Mouse (Mus musculus): ENCODE results near the gene Hoxa4. TPM values are rescaled to one million over a fixed set of nuclear protein-coding genes. Genes with fewer than 3 reads are reported as not detected.

Gene Hoxa4
- total RNA-seq, 2 experiments from 2014 or later, result 7.5 to 8.5 TPM

GRCm38 (mm10) chr6:52204050-52204752 lies 12.6 kb upstream of the Hoxa4 start, which contains the start of gene Hoxa5:
TSS of gene Hoxa5 (minus strand) at chr6:52204587.
- DNase-seq, result peak; percentile 88

GRCm38 (mm10) chr6:52203371-52204049 lies 12.0 kb upstream of the Hoxa4 start:
- DNase-seq, result peak; percentile 52

- DNase-seq, result no peak
These were observed 11.5 kb upstream of the Hoxa4 start for GRCm38 (mm10) chr6:52203121-52203370.

- DNase-seq, result no peak
These were observed 11.0 kb upstream of the Hoxa4 start for GRCm38 (mm10) chr6:52202362-52203120.

- no peak for DNase-seq
These were observed 9.7 kb upstream of the Hoxa4 start for GRCm38 (mm10) chr6:52201269-52201668.

- DNase-seq, result no peak
These were observed 9.2 kb upstream of the Hoxa4 start for GRCm38 (mm10) chr6:52200751-52201250.

GRCm38 (mm10) chr6:52200073-52200750 lies 8.7 kb upstream of the Hoxa4 start:
- DNase-seq, result no peak

GRCm38 (mm10) chr6:52197271-52197670 lies 5.7 kb upstream of the Hoxa4 start:
- no peak for DNase-seq

GRCm38 (mm10) chr6:52196811-52197210 lies 5.3 kb upstream of the Hoxa4 start:
- no peak for DNase-seq

GRCm38 (mm10) chr6:52194690-52195089 lies 3.1 kb upstream of the Hoxa4 start:
- no peak for DNase-seq

- peak; percentile 93 for DNase-seq
These were observed 452 bp upstream of the Hoxa4 start for GRCm38 (mm10) chr6:52191860-52192550.

GRCm38 (mm10) chr6:52190410-52190809 lies 1.1 kb downstream of the Hoxa4 start:
- no peak for DNase-seq

GRCm38 (mm10) chr6:52189909-52190308 lies 1.6 kb downstream of the Hoxa4 start:
- no peak for DNase-seq

GRCm38 (mm10) chr6:52189172-52189591 lies 2.4 kb downstream of the Hoxa4 start:
- DNase-seq, result no peak

GRCm38 (mm10) chr6:52186500-52186899 lies 5.1 kb downstream of the Hoxa4 start:
- no peak for DNase-seq

GRCm38 (mm10) chr6:52185834-52186233 lies 5.7 kb downstream of the Hoxa4 start:
- DNase-seq, result no peak

- no peak for DNase-seq
These were observed 6.3 kb downstream of the Hoxa4 start for GRCm38 (mm10) chr6:52185222-52185621.

- no peak for DNase-seq
These were observed 6.9 kb downstream of the Hoxa4 start for GRCm38 (mm10) chr6:52184668-52185067.

GRCm38 (mm10) chr6:52183311-52184080 lies 8.1 kb downstream of the Hoxa4 start:
- no peak for DNase-seq

- DNase-seq, result no peak
These were observed 8.8 kb downstream of the Hoxa4 start for GRCm38 (mm10) chr6:52182793-52183192.

- DNase-seq, result no peak
These were observed 9.5 kb downstream of the Hoxa4 start for GRCm38 (mm10) chr6:52182030-52182429.

All from gastrocnemius, postnatal 10 days (tissue).